ENCODE assay signal across 31 mouse cellular contexts in genomic region chr5:137474351-137474750, GRCm38 (mm10). TPM values are rescaled to one million over a fixed set of nuclear protein-coding genes. Genes with fewer than 3 reads are reported as not detected.
DNase-seq lines count a peak whose midpoint lies in the region; ATAC-seq lines count a peak whose summit lies in the region.
"Had no signal": no experiment of that assay in that cellular context is flagged by ENCODE, and none has a peak within 500 bp of the region (broad histone marks: within the 10 kb centered on the region; RNA-seq: fewer than 3 reads in every experiment).

No protein-coding gene starts in this region.

- H3K4me1 ChIP-seq in forebrain, embryonic 10.5 days = peaks cover 7% of the 10 kb centered on the region
- H3K4me1 ChIP-seq in forebrain, embryonic 15.5 days = no peaks in the 10 kb centered on the region
- H3K4me1 ChIP-seq in midbrain, embryonic 10.5 days = peaks cover 18% of the 10 kb centered on the region
- H3K4me1 ChIP-seq in midbrain, embryonic 11.5 days (ENCODE audit: control insufficient read depth, insufficient read depth, low read length) = no peaks in the 10 kb centered on the region
- H3K4me1 ChIP-seq in intestine, embryonic 16.5 days (ENCODE audit: control insufficient read depth, insufficient read depth, low read length) = peaks cover 10% of the 10 kb centered on the region; the same call in 1 of the 2 replicates
- H3K4me1 ChIP-seq: embryonic facial prominence, embryonic 13.5 days; forebrain, embryonic 13.5 days; heart, embryonic 15.5 days; hindbrain, embryonic 15.5 days had no signal

- no peaks in the 10 kb centered on the region for H3K36me3 ChIP-seq in forebrain, embryonic 10.5 days (replicated peaks)
- no peaks in the 10 kb centered on the region for H3K36me3 ChIP-seq in forebrain, embryonic 15.5 days
- H3K36me3 ChIP-seq in midbrain, embryonic 10.5 days = no peaks in the 10 kb centered on the region
- H3K36me3 ChIP-seq in midbrain, embryonic 11.5 days (ENCODE audit: control insufficient read depth, insufficient read depth, low read length) = no peaks in the 10 kb centered on the region
- no peaks in the 10 kb centered on the region for H3K36me3 ChIP-seq in intestine, embryonic 16.5 days (ENCODE audit: control insufficient read depth, insufficient read depth, low read length)
- H3K36me3 ChIP-seq: embryonic facial prominence, embryonic 13.5 days; G1E; heart, embryonic 12.5 days; heart, embryonic 15.5 days; hindbrain, embryonic 15.5 days had no signal

- H3K9me3 ChIP-seq in forebrain, embryonic 10.5 days = no peaks in the 10 kb centered on the region
- no peaks in the 10 kb centered on the region for H3K9me3 ChIP-seq in forebrain, embryonic 15.5 days
- no peaks in the 10 kb centered on the region for H3K9me3 ChIP-seq in midbrain, embryonic 10.5 days (replicated peaks)
- H3K9me3 ChIP-seq in midbrain, embryonic 11.5 days (ENCODE audit: control insufficient read depth, low read length) = no peaks in the 10 kb centered on the region
- no peaks in the 10 kb centered on the region for H3K9me3 ChIP-seq in intestine, embryonic 16.5 days (ENCODE audit: control insufficient read depth, low read length)
- H3K9me3 ChIP-seq: embryonic facial prominence, embryonic 13.5 days; forebrain, embryonic 13.5 days; G1E; heart, embryonic 12.5 days; heart, embryonic 15.5 days; hindbrain, embryonic 15.5 days had no signal

- no peaks in the 10 kb centered on the region for H3K27me3 ChIP-seq in forebrain, embryonic 10.5 days (ENCODE audit: poor library complexity, severe bottlenecking)
- no peaks in the 10 kb centered on the region for H3K27me3 ChIP-seq in forebrain, embryonic 15.5 days
- no peaks in the 10 kb centered on the region for H3K27me3 ChIP-seq in midbrain, embryonic 10.5 days (ENCODE audit: low read depth, poor library complexity, severe bottlenecking)
- H3K27me3 ChIP-seq in midbrain, embryonic 11.5 days (ENCODE audit: control insufficient read depth, insufficient read depth, low read length) = no peaks in the 10 kb centered on the region
- H3K27me3 ChIP-seq in intestine, embryonic 16.5 days (replicated peaks; ENCODE audit: control insufficient read depth, insufficient read depth, low read length) = no peaks in the 10 kb centered on the region
- H3K27me3 ChIP-seq: embryonic facial prominence, embryonic 13.5 days; forebrain, embryonic 13.5 days; heart, embryonic 12.5 days; heart, embryonic 15.5 days; hindbrain, embryonic 15.5 days had no signal

- peak overlapping the region; percentile 36; the same call in 1 of the 2 replicates for H3K27ac ChIP-seq in forebrain, embryonic 10.5 days
- no peak overlapping the region for H3K27ac ChIP-seq in forebrain, embryonic 15.5 days (replicated peaks)
- peak overlapping the region; percentile 63 for H3K27ac ChIP-seq in midbrain, embryonic 10.5 days (replicated peaks)
- H3K27ac ChIP-seq in midbrain, embryonic 11.5 days (ENCODE audit: low read depth, low read length) = no peak overlapping the region
- no peak overlapping the region for H3K27ac ChIP-seq in intestine, embryonic 16.5 days (ENCODE audit: low read length)
- H3K27ac ChIP-seq: embryonic facial prominence, embryonic 13.5 days; forebrain, embryonic 13.5 days; gastrocnemius, adult 2 months; heart, embryonic 15.5 days; hindbrain, embryonic 15.5 days had no signal

- H3K4me2 ChIP-seq in forebrain, embryonic 15.5 days (replicated peaks) = no peak overlapping the region
- no peak overlapping the region for H3K4me2 ChIP-seq in midbrain, embryonic 11.5 days
- H3K4me2 ChIP-seq in intestine, embryonic 16.5 days (ENCODE audit: low read depth, low read length) = no peak overlapping the region
- H3K4me2 ChIP-seq: embryonic facial prominence, embryonic 13.5 days; forebrain, embryonic 13.5 days; heart, embryonic 12.5 days; heart, embryonic 15.5 days; hindbrain, embryonic 15.5 days had no signal

- no peak overlapping the region for H3K4me3 ChIP-seq in forebrain, embryonic 10.5 days
- H3K4me3 ChIP-seq in forebrain, embryonic 15.5 days = no peak overlapping the region
- H3K4me3 ChIP-seq in midbrain, embryonic 10.5 days = no peak overlapping the region
- H3K4me3 ChIP-seq in midbrain, embryonic 11.5 days (ENCODE audit: low read depth, low read length) = no peak overlapping the region
- H3K4me3 ChIP-seq in intestine, embryonic 16.5 days (ENCODE audit: low read length) = no peak overlapping the region
- H3K4me3 ChIP-seq: embryonic facial prominence, embryonic 13.5 days; erythroblast, embryonic 14.5 days; forebrain, embryonic 13.5 days; gastrocnemius, adult 2 months; heart, embryonic 12.5 days; heart, embryonic 15.5 days; hindbrain, embryonic 15.5 days had no signal

- no peak for DNase-seq in forebrain, embryonic 10.5 days (ENCODE audit: extremely low spot score, low spot score)
- no peak for DNase-seq in midbrain, embryonic 10.5 days (ENCODE audit: low spot score)
- DNase-seq in midbrain, embryonic 11.5 days (ENCODE audit: low spot score, missing footprints) = no peak
- DNase-seq in thymus, postnatal 4 days = no peak
- no peak for DNase-seq in layer of hippocampus, adult 8-10 months (ENCODE audit: low spot score in 2 of 2)
- DNase-seq: adrenal gland, postnatal 10 days; adrenal gland, postnatal 36 days; B cell, adult 2 months; cerebellum, adult 18-20 months; cerebellum, adult 9-10 months; cerebellum, postnatal 14 days; forebrain, postnatal 0 days; gastrocnemius, adult 2 months; gastrocnemius, postnatal 25 days; heart, adult 18-20 months; heart, postnatal 10 days; heart, postnatal 36 days had no signal

- no peak overlapping the region for H3K9ac ChIP-seq in forebrain, embryonic 15.5 days (replicated peaks)
- no peak overlapping the region for H3K9ac ChIP-seq in midbrain, embryonic 11.5 days (ENCODE audit: low read length)
- H3K9ac ChIP-seq in intestine, embryonic 16.5 days (ENCODE audit: low read depth, low read length) = peak overlapping the region; percentile 11; the same call in 1 of the 2 replicates
- H3K9ac ChIP-seq: embryonic facial prominence, embryonic 13.5 days; forebrain, embryonic 13.5 days; forebrain, postnatal 0 days; heart, embryonic 12.5 days; heart, embryonic 15.5 days; hindbrain, embryonic 15.5 days had no signal

- 23% methylated on average over 2 of the region's 2 CpGs for WGBS in forebrain, embryonic 10.5 days
- 39% methylated on average over 2 of the region's 2 CpGs for WGBS in forebrain, embryonic 15.5 days
- WGBS in midbrain, embryonic 10.5 days = 13% methylated on average over 2 of the region's 2 CpGs
- 15% methylated on average over 2 of the region's 2 CpGs for WGBS in midbrain, embryonic 11.5 days
- 61% methylated on average over 2 of the region's 2 CpGs for WGBS in intestine, embryonic 16.5 days

- ATAC-seq in forebrain, embryonic 15.5 days (replicated peaks) = no peak
- no peak for ATAC-seq in midbrain, embryonic 11.5 days (ENCODE audit: low FRiP score)
- no peak for ATAC-seq in intestine, embryonic 16.5 days
- ATAC-seq: forebrain, embryonic 13.5 days; forebrain, postnatal 0 days; Patski had no signal

RNA-seq across cellular contexts. Expression of gene Zan, which starts 2.5 kb away (rescaled TPM):
- polyA plus RNA-seq in forebrain, embryonic 10.5 days (2016; fragmentation: Nextera tagmentation; extraction: Ambion mirVana) = 0.10 and 0.12 TPM in 2 replicates
- 0.04 and 0.14 TPM in 2 replicates for polyA plus RNA-seq in forebrain, embryonic 15.5 days (2015; fragmentation: Nextera tagmentation; extraction: Ambion mirVana)
- 0.07 and 0.09 TPM in 2 replicates for polyA plus RNA-seq in midbrain, embryonic 10.5 days (2016; fragmentation: Nextera tagmentation; extraction: Ambion mirVana)
- 0.03 TPM in 2 replicates for polyA plus RNA-seq in midbrain, embryonic 11.5 days (2014; fragmentation: Nextera tagmentation; extraction: Ambion mirVana)
- 0.89 and 0.92 TPM in 2 replicates for polyA plus RNA-seq in intestine, embryonic 16.5 days (2015; fragmentation: Nextera tagmentation; extraction: Ambion mirVana)
- total RNA-seq in layer of hippocampus, adult 8-10 months (2022) = under 1 TPM; 0.16 to 0.22 (median 0.17) TPM
- total RNA-seq: adrenal gland, adult 18-20 months; heart, adult 18-20 months; heart, postnatal 36 days had no signal
- polyA plus RNA-seq: erythroblast, embryonic 14.5 days had no signal

RNA-seq across cellular contexts. Expression of gene Pop7, which starts 28.0 kb away (rescaled TPM):
- polyA plus RNA-seq in forebrain, embryonic 10.5 days (2016; fragmentation: Nextera tagmentation; extraction: Ambion mirVana) = 56.1 and 59.4 TPM in 2 replicates
- 75.9 and 79.3 TPM in 2 replicates for polyA plus RNA-seq in forebrain, embryonic 15.5 days (2015; fragmentation: Nextera tagmentation; extraction: Ambion mirVana)
- polyA plus RNA-seq in midbrain, embryonic 10.5 days (2016; fragmentation: Nextera tagmentation; extraction: Ambion mirVana) = 54.1 and 55.3 TPM in 2 replicates
- polyA plus RNA-seq in midbrain, embryonic 11.5 days (2014; fragmentation: Nextera tagmentation; extraction: Ambion mirVana) = 54.8 and 57.4 TPM in 2 replicates
- 58.6 and 62.1 TPM in 2 replicates for polyA plus RNA-seq in intestine, embryonic 16.5 days (2015; fragmentation: Nextera tagmentation; extraction: Ambion mirVana)
- total RNA-seq in layer of hippocampus, adult 8-10 months (2022) = 10 to 100 TPM; 30.4 to 33.1 (median 32.4) TPM

RNA-seq across cellular contexts. Expression of gene Gigyf1, which starts 44.0 kb away (rescaled TPM):
- polyA plus RNA-seq in forebrain, embryonic 10.5 days (2016; fragmentation: Nextera tagmentation; extraction: Ambion mirVana) = 13.5 and 14.0 TPM in 2 replicates
- 19.2 and 20.0 TPM in 2 replicates for polyA plus RNA-seq in forebrain, embryonic 15.5 days (2015; fragmentation: Nextera tagmentation; extraction: Ambion mirVana)
- 15.1 and 16.4 TPM in 2 replicates for polyA plus RNA-seq in midbrain, embryonic 10.5 days (2016; fragmentation: Nextera tagmentation; extraction: Ambion mirVana)
- polyA plus RNA-seq in midbrain, embryonic 11.5 days (2014; fragmentation: Nextera tagmentation; extraction: Ambion mirVana) = 10.5 and 10.6 TPM in 2 replicates
- 7.4 and 7.8 TPM in 2 replicates for polyA plus RNA-seq in intestine, embryonic 16.5 days (2015; fragmentation: Nextera tagmentation; extraction: Ambion mirVana)
- 10 to 100 TPM; 60.2 to 75.9 (median 65.5) TPM for total RNA-seq in layer of hippocampus, adult 8-10 months (2022)

RNA-seq across cellular contexts. Expression of gene Epo, which starts 58.7 kb away (rescaled TPM):
- polyA plus RNA-seq in forebrain, embryonic 10.5 days (2016; fragmentation: Nextera tagmentation; extraction: Ambion mirVana) = 2.9 and 4.8 TPM in 2 replicates
- polyA plus RNA-seq in forebrain, embryonic 15.5 days (2015; fragmentation: Nextera tagmentation; extraction: Ambion mirVana) = not detected in 2 replicates
- polyA plus RNA-seq in midbrain, embryonic 10.5 days (2016; fragmentation: Nextera tagmentation; extraction: Ambion mirVana) = 2.6 and 5.5 TPM in 2 replicates
- polyA plus RNA-seq in midbrain, embryonic 11.5 days (2014; fragmentation: Nextera tagmentation; extraction: Ambion mirVana) = 0.72 and 1.4 TPM in 2 replicates
- 0.20 and 0.40 TPM in 2 replicates for polyA plus RNA-seq in intestine, embryonic 16.5 days (2015; fragmentation: Nextera tagmentation; extraction: Ambion mirVana)
- not detected for total RNA-seq in layer of hippocampus, adult 8-10 months (2022)
- total RNA-seq: adrenal gland, adult 18-20 months; adrenal gland, postnatal 10 days; adrenal gland, postnatal 36 days; CH12.LX; forebrain, postnatal 0 days; G1E; gastrocnemius, adult 2 months; gastrocnemius, postnatal 25 days; heart, adult 18-20 months; heart, postnatal 10 days; heart, postnatal 36 days had no signal
- polyA plus RNA-seq: embryonic facial prominence, embryonic 13.5 days; erythroblast, embryonic 14.5 days; forebrain, embryonic 13.5 days; forebrain, postnatal 0 days; frontal cortex, adult 2 months; G1E; gonadal fat pad, adult 2 months; heart, embryonic 12.5 days; heart, embryonic 15.5 days; hindbrain, embryonic 15.5 days; Patski had no signal

RNA-seq across cellular contexts. Expression of gene Gnb2, which starts 59.0 kb away (rescaled TPM):
- polyA plus RNA-seq in forebrain, embryonic 10.5 days (2016; fragmentation: Nextera tagmentation; extraction: Ambion mirVana) = 287 and 288 TPM in 2 replicates
- polyA plus RNA-seq in forebrain, embryonic 15.5 days (2015; fragmentation: Nextera tagmentation; extraction: Ambion mirVana) = 535 and 578 TPM in 2 replicates
- 400 and 414 TPM in 2 replicates for polyA plus RNA-seq in midbrain, embryonic 10.5 days (2016; fragmentation: Nextera tagmentation; extraction: Ambion mirVana)
- 432 and 501 TPM in 2 replicates for polyA plus RNA-seq in midbrain, embryonic 11.5 days (2014; fragmentation: Nextera tagmentation; extraction: Ambion mirVana)
- polyA plus RNA-seq in intestine, embryonic 16.5 days (2015; fragmentation: Nextera tagmentation; extraction: Ambion mirVana) = 354 and 363 TPM in 2 replicates
- total RNA-seq in layer of hippocampus, adult 8-10 months (2022) = 100 to 1,000 TPM; 572 to 587 (median 576) TPM

Comparison
In these comparisons a context has a peak if more than half of its experiments do, and no peak if none do; other contexts are left out.
1. H3K27ac ChIP-seq: peak in forebrain, embryonic 10.5 days (single experiment) and midbrain, embryonic 10.5 days (single experiment); none in forebrain, embryonic 15.5 days (single experiment), midbrain, embryonic 11.5 days (single experiment) and intestine, embryonic 16.5 days (single experiment).